Mouse (Mus musculus) testis, postnatal 10 days (tissue): ENCODE data around the gene Msantd3.

Experiments
- DNase-seq: peaks from one replicate; pipeline ENCODE4 v3.0.0; 2021; ENCODE audit warnings: low spot score

Gene Msantd3

DNA sequence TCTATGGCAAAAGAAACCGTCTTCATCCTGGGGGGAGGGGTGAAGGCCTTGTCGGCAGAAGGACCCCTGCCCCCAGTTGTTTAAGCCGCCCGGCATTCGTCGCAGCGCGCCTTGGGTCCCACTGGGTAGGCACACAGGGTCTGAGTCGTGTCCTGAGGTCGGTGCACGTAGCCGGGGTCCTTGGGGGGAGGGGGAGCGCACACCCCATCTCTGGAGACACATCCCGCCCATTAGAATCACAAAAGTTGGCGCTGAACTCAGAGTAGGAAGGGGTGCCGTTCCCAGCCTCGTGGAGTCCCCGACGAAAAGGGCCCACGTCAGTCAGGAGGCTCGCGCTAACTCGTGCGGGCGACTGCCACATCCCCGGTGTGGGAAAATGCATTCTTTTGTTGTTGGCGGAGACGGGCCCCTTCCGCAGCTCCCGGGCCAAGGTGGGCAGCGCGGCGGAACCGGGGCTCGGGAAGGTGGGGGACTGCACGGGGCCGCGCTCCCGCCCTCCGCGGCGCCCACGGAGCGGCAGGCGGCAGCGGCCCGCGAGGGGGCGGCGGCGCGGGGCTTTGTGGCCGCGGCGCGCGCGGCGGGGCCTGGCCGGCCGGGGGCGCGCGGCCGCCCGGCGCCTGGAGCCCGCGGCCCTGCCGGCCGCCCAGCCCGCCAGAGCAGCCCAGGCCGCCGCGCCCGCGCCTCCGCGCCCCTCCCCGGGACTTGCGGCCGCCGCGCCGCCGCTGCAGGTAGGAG lies at the start of gene Msantd3:
Msantd3 (plus strand) TSS at position 95 of the 735 bp plus-strand sequence.
- DNase-seq, result peak; percentile 76

DNA sequence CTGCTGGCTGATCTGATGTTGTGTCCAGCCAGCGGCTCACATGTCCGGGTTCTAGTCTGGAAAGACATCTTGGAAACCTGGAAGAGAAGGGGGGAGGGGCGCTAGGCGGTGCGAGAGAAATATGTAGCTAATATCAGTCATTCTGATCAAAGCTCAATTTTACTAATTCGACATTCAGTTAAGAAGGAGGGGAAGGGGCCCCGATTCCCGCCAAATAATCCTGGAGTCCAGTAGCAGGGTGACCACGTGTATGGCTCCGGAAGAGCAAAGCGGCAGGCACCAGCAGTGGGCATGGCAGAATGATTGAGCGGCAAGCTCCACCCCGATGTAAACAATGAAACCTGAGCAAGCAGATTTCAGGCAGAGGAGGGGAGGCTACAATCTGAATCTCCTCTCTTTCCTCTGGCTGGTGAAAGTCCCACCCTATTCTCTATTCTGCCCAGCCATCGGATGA lies 48.4 kb upstream of the Msantd3 start:
- no peak for DNase-seq

DNA sequence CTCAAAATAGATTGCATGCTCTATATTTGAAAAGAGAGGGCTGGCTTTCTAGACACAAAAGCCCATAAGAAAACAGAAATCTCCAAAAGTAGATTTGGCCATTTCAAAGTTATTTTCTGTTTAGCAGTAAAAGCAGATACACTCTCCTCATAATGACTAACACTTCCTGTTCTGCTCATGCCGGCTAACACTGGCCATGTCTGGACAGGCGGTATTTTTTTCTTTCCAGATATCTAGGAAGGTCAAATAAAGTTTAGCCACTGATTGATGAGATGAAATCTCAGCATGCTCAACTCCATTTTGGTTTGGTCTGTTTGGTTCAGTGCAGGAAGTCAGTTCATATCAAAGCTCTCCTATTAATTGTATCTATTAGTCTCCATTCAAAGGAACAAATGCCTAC lies 47.2 kb upstream of the Msantd3 start:
- DNase-seq, result no peak

DNA sequence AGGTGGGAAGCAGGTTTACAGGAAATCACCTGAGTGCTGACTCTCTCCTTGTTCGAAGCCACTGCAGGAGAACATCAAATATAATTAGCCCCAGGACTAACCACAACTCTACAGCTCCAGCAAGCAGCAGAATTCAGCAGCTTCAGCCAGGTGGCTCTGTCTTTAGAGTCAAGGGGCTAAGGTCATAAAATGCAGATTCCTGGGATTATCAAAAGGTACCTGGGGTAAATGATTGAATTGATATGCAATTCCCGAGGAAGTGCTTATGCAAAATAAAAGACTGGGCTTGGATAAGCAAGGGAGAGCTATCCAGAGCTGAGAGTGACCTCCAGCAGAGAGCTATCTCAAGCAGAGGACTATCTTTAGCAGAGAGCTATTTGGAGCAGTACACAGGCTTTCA lies 28.9 kb upstream of the Msantd3 start:
- DNase-seq, result no peak

DNA sequence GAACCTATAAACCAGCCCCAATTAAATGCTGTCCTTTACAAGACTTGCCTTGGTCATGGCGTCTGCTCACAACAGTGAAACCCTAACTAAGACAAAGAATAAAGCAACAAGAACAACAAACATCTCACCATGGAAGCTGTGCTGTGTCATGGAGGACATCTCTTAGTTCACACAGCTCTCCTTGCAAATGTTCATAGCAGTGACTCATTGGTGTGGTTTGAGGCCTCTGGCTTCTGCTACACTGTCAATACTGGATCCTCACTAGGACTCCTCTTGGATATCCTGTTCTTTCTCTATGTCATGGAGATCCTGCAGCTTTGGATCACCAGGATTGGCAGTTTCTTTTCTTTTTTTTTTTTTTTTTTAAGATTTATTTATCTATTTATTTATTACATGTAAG lies 10.2 kb upstream of the Msantd3 start:
- no peak for DNase-seq

DNA sequence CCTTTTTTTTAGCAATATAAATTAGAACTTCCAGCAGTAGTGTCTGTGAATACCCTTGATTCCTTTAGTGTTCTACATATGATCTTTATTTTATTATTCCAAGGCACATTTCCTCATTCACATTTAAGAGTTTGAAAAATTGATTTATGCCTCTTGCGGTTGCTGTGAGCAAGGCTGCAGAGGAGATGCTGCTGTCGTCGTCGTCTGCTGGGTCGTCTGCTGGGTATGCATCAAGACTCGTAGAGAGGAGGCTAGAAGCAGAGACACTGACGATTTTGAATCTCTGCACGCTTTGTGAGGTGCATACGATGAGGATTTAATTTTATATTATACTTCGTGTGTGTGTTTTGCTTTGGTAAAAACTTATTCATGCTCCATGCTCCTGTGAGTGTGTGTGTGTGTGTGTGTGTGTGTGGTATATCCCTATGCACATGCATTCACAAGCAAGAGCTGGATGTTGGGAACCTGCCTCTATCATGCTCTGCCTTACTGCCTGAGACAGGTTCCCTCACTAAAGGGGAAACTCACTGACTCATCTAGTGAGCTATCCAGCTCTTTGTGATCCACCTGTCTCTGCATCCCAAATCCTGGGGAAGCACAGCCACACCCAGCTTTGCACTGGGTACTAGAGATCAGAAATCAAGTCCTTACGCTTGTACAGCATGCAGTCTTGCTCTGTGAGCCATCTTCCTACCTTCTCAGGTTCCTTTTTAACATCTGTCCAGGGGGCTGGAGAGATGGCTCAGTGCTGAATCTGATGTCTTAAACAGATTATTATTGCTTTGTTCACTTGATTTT lies 7.7 kb upstream of the Msantd3 start:
- no peak for DNase-seq

DNA sequence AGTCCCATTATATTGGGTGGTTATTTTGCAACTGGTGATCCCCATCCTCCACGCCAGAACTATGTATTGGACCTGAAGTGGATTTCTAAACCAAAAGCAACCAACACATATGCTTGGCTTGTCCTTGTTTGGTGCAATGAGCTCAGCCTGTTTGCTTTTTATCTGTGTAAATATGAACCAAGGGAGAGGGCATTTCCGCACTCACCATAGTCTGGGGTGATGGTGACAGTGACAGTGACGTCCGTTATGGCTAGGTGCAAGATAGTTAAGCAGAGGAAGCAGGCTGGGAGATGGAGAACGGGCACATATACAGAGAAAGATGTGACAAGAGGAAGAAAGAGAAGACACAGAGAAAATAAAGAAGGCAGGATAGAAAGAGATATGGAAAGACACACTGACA lies 3.5 kb upstream of the Msantd3 start:
- no peak for DNase-seq

DNA sequence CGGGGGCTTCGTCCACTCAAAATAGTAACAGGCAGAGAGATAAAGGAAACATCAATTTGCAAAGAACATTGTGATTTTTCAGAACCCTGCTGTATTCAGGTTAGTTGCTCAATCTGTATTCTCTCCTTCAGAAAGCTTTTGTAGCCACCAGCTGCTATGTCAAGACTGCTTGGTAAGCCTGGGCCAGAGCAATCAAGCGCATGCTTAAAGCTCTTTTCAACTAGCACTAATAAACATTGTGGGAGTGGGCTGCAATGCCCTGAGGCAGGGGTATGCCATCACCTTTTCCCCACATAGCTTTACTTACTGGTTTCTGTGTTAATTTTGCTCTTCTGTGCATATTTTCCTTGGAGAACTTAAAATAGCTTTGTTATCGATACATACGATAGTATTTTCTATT lies 2.7 kb upstream of the Msantd3 start:
- no peak for DNase-seq

DNA sequence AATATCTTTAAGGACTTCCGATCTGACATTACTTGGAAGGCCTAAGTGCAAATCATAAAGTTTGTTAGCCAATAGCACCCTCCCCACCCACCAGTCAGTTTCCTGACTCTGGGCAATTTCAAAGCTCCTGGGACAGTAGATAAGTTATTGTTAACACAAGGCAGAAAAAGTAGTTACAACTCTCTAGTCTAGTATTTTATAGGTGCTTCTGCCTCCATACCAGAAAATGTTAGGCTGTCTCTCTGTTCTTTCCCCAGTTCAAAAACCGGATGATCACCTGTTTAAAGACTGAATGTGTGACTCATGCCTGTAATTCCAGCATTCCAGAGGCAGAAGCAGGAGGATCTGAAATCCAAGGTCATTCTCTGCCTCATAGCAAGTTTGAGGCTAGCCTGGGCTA lies 1.2 kb upstream of the Msantd3 start:
- no peak for DNase-seq

DNA sequence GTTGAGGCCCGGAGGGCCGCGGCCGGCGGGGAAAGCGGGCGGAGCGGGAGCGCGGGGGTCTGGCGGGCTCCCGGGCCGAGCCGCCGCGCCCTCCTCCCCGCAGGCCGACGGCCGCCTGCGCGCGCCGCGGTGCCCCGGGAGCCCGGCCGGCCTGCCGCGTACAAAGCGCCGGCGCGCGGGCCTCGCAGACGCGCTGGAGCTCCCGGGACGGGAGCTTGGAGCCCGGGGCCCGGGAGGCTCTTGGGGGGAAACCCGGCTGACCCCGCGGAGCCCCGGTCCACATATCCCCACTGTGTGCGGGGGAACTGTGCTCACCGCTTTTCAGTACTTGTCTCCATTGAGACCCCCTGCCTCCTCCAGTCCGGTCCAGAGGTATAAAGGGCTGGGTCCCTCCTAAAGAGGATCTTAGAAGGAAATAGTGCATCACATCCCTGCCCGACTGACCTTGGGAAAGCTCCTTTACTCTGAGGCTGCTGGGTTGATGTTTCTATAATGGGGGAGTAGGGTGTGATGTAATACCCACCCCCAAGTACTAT lies 909 bp downstream of the Msantd3 start:
- peak; percentile 71 for DNase-seq

DNA sequence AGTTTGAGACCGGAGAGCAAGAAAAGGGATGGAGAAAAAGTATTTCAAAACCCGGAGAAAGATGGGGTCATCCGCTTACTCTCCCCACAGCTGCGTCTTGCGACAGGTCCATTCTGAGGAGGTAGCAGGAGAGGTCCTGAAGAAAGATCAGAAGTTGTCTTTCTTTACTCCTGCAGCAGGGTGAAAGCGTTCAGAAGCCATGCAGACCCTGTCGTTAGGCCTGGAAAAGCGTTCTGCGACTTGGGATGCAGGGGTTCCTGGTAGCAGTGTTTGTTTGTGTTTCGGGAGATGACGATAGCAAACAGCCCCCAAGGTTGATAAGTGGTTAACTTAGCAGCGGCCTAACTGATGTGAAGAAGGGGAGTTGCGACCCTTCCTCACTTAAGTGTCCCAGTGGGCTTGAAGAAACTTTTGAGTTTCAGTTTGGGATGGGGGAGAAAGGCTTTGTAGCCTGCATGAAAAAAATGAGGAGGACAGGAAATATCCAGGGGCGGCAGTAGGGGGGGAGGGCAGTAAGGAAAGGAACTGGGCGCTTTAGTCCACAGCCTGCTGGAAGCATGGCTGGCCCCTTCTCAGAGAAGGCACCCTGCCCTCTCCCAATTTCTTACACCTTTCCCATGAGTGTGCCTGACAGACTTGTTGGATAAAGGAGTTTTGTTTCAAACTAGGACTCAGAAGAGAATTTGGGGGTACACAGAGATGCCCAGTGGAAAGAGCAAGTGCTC lies 2.0 kb downstream of the Msantd3 start:
- no peak for DNase-seq

DNA sequence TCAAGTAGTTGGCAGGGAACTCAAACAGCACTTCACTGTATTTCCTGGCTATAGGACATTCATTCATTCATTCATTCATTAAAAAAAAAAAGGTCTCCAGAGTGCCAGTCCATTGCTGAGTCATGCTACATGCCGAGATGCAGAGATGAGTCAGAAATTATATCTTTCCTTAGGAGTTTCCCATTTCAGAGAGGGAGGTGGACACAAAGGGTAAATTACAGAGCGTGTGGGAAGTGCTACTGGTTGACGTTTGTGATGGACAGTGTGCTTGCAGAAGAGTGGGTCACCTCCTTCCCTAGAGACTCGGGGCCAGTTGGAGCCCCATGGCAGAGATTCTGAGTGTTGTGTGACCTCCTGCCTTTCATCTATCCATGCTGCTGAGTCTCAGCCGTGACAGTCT lies 2.6 kb downstream of the Msantd3 start:
- DNase-seq, result no peak

DNA sequence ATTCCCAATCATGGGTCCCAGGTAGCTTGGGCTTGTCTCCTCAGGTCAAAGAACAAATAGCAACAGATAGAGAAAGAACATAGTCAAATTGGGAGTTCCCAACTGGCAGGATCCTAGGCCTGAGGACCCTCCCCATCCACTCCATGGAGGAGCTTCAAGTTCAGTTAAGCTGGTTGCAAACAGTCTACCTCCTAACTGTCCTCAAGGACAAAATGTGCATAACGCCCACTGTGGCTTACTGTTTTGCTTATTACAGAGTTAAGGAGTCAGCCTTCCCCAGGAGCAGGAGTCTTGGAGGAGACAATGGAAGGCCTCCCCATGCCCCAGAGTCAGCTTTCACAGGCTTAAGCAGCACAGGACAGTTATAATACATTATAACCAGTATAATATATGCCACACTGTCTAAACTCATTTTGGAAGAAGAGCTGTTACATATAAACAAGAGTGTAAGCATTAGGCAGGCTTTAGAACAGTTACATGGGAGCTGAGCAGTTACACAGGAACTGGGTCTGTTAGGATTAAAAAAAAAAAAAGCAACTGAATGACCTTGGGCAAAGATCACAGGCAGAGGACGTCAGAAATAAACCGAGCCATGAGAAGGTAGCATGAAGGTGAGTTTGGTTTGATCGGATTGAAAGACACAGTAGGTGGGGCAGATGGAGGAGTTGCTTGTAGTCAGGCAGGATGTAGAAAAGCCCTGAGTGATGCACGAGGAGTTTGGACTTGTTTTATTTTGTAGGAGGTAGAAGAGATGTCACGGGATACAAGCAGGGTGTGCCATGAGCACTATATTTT lies 3.5 kb downstream of the Msantd3 start:
- no peak for DNase-seq

DNA sequence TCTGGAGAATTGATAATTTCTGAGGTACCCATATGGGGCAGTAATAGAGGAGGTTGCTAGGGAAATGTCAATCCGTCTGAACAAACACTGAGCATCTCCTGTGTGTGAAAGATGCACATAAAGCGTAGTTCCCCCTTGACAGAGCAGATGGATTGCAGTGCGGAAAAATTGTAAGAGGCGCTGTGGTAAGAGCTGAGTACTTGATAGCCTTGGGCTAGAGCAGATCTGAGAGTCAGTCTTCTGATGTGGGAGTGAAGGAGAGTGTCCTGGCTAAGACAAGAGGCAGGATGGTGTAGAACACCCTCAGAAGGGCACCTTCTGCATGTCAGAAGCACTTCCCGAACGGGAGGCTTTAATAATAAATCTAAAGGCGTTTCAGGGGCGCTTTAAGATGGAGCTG lies 4.4 kb downstream of the Msantd3 start:
- DNase-seq, result no peak

DNA sequence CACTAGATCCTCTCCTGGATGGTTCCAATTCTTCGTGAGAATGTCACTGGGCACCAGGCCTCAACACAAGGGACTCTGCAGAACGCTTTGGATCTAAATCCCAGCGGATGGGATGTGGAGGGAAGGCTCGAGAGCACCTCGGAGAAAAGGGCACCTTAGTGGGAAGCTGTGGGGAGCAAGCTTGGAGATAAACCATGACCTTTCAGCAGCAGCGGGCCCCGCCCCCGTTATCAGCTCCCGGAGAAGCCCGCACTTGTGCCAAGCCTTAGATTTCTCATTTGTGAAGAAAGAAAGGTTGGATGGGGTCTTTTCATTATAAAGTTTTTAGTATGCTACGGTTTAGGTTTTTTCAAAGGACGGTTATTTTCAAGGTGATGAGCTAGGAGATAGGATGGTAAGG lies 6.2 kb downstream of the Msantd3 start:
- DNase-seq, result no peak

DNA sequence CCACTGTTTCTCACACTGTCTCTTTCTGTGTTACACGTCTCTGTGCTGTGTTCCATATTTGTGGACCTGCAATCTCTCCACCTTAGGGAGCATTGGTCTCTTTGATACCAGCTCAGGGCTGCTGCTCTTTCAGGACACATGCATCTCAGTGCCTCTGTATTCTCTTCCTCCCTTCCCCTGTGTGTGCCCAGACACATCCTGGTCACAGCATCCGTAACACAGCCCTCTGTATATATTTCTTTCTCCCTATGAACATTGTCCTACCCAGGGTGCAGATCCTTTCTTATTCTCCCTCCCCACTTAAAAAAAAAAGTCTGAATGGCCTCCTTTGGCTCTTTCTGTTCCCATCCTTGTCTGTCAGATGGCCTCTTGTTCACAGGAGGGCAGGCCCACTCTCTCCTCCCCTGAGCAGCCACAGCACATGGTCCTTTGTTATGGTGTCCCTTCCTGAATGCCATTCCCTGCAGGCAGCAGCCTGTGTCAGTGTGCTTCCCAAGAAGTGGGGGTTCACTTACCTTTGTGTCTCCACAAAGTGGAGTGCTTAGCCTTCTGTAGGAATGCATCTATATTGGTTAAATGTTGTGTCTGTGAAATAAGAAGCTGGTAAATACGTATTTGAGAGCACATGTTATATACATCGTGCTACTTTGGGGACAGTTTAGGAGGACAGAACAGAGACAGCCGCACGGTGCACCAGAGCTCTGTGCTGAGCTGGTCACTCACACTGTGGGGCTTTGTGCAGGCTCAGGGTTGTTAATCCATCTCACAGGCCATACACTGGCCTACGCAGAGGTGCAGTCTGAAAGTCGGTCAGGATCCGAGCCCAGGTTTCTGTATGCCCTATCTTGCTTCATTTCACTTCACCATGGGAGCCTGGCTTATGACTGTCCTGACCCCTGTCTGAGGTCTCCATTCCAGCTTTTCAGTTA lies 7.1 kb downstream of the Msantd3 start:
- DNase-seq, result no peak

DNA sequence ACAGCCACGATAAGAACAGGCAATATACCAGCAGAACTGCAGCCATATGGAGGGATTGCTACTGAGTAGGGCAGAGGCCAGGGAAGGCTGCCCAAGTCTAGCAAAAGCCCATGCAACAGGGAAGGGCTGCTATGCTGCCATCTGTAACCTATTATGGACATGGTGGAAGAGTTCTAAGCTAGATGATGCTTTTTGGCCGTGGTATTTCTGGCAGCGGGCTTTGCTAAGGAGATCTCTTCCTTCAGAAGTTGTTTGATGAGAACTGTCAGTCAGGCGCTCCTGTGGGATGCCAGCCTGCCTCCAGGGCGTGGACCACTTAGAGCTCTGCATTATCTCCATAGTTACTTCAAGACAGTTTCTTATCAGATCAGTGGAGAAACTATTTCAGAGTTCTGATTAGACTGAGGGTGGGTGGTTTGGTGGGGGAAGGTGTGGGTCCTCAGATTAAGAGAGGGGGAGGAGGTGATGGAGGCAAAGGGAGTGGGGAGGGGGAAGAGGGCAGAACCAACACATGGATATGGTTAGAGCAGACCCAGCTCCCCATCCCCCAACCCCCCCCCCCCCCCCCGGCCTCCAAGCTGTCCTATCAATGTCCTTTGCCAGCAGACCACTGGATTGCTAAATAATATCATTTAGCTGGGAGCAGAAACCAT lies 8.8 kb downstream of the Msantd3 start:
- no peak for DNase-seq

DNA sequence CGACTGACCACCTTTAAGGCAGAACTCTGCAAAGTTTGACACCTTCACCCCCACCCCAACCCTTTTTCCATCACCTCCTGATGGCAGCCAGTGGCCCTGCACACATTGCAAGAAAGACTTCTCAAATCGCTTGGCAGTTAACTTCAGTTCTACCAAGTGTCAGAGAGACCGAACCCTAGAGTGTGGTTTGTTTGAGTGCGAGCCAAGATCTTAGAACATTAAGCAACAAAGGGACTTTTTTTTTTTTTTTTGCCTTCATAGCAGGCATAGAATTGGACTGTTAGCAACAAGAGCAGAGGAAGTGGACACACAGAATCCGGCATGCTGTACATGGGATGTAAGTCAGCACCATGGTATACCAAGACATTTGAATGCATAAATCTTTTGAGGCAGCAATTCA lies 9.9 kb downstream of the Msantd3 start:
- DNase-seq, result no peak

DNA sequence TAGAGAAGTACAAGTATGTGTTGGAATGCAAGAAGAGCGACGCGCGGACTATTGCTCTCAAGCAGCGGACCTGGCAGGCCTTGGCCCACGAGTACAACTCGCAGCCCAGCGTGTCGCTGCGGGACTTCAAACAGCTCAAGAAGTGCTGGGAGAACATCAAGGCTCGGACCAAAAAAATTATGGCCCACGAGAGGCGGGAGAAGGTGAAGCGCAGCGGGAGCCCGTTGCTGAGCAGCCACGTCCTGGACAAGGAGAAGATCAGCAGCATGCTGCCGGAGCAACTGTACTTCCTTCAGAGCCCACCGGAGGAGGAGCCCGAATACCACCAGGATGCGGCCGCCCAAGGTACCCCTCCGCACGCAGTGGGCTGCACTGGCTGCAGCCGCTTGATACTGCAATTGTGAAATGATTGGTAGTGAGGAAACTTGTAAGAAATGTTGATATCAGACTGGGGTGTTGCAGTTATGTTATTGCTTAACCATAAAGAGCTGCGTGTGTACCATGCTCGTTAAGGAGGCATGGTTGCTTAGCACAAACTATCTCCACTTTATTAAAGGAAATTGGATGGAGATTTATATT lies 12.8 kb downstream of the Msantd3 start:
- DNase-seq, result no peak

DNA sequence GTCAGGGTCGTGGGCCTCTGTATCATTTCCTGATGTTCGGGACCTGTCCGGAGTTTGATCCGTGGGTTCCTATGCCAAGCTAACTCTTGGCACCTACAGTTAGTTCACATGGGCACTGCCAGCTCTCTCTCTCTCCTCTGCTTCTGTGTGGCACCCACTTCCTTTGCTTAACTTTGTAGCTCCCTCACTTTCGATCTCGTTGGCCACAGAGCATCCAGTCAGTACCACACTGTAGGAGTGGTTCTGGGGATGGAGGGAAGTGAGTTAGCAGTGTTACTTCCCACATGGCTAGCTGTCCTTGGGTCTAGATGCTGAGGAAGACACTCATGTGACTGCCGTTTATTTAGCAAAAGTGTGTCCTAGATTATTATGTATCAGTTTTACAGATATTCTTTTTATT lies 14.4 kb downstream of the Msantd3 start:
- no peak for DNase-seq
